Mouse (Mus musculus) liver, adult (tissue): ENCODE data around the gene Cldn16.

ENCODE experiments used
- GATA4 ChIP-seq: IDR thresholded peaks from 2 replicates; pipeline ENCODE4 v1.6.1; 2014; ENCODE audit warnings: mild to moderate bottlenecking, low read length; ENCODE audit not compliant: insufficient replicate concordance

Cldn16 gene

GRCm38 (mm10) chr16:26462835-26463234, at the start of gene Cldn16:
TSS of gene Cldn16 (plus strand) at chr16:26463135.
- TF ChIP-seq GATA4, result no peak

- no peak for TF ChIP-seq GATA4
These were observed 44.3 kb upstream of the Cldn16 start for GRCm38 (mm10) chr16:26418616-26419015.

- TF ChIP-seq GATA4, result no peak
These were observed 40.9 kb upstream of the Cldn16 start for GRCm38 (mm10) chr16:26422078-26422477.

GRCm38 (mm10) chr16:26430246-26430645, 32.7 kb upstream of the Cldn16 start:
- no peak for TF ChIP-seq GATA4

GRCm38 (mm10) chr16:26433486-26433885, 29.4 kb upstream of the Cldn16 start:
- TF ChIP-seq GATA4, result no peak

- no peak for TF ChIP-seq GATA4
These were observed 22.9 kb upstream of the Cldn16 start for GRCm38 (mm10) chr16:26440031-26440430.

- no peak for TF ChIP-seq GATA4
These were observed 21.8 kb upstream of the Cldn16 start for GRCm38 (mm10) chr16:26441156-26441555.

- TF ChIP-seq GATA4, result no peak
These were observed 18.1 kb upstream of the Cldn16 start for GRCm38 (mm10) chr16:26444843-26445242.

- no peak for TF ChIP-seq GATA4
These were observed 15.3 kb upstream of the Cldn16 start for GRCm38 (mm10) chr16:26447594-26447993.

- no peak for TF ChIP-seq GATA4
These were observed 8.8 kb upstream of the Cldn16 start for GRCm38 (mm10) chr16:26454163-26454562.

GRCm38 (mm10) chr16:26456182-26456581, 6.8 kb upstream of the Cldn16 start:
- no peak for TF ChIP-seq GATA4

- no peak for TF ChIP-seq GATA4
These were observed 3.6 kb downstream of the Cldn16 start for GRCm38 (mm10) chr16:26466535-26466934.

- no peak for TF ChIP-seq GATA4
These were observed 8.3 kb downstream of the Cldn16 start for GRCm38 (mm10) chr16:26471254-26471653.

- TF ChIP-seq GATA4, result no peak
These were observed 32.8 kb downstream of the Cldn16 start for GRCm38 (mm10) chr16:26495721-26496120.

GRCm38 (mm10) chr16:26500738-26501137, 37.8 kb downstream of the Cldn16 start:
- TF ChIP-seq GATA4, result no peak

- no peak for TF ChIP-seq GATA4
These were observed 42.0 kb downstream of the Cldn16 start for GRCm38 (mm10) chr16:26504961-26505360.

- TF ChIP-seq GATA4, result no peak
These were observed 56.7 kb downstream of the Cldn16 start for GRCm38 (mm10) chr16:26519596-26519995.

- TF ChIP-seq GATA4, result no peak
These were observed 62.9 kb downstream of the Cldn16 start for GRCm38 (mm10) chr16:26525832-26526231.

GRCm38 (mm10) chr16:26526669-26527068, 63.7 kb downstream of the Cldn16 start, which contains the start of gene Tmem207:
TSS of gene Tmem207 (minus strand) at chr16:26526769.
- TF ChIP-seq GATA4, result no peak
